Comparison of ENCODE assay signal across 24 mouse cellular contexts in genomic region chr12:71793114-71793513, GRCm38 (mm10).
"Had no signal": no experiment of that assay in that cellular context is flagged by ENCODE, and none has a peak within 500 bp of the region (broad histone marks: within the 10 kb centered on the region; RNA-seq: fewer than 3 reads in every experiment).

No protein-coding gene starts in this region.

- H3K9ac ChIP-seq: heart, embryonic 12.5 days; hindbrain, embryonic 12.5 days; hindbrain, embryonic 14.5 days; intestine, embryonic 15.5 days; limb, embryonic 12.5 days had no signal

- H3K27ac ChIP-seq: gastrocnemius, adult 2 months; heart, embryonic 10.5 days; hindbrain, embryonic 10.5 days; hindbrain, embryonic 12.5 days; hindbrain, embryonic 14.5 days; intestine, embryonic 15.5 days; layer of hippocampus, adult 2 months; left cerebral cortex, adult 2 months; limb, embryonic 10.5 days; limb, embryonic 12.5 days had no signal

- ATAC-seq: hindbrain, embryonic 16.5 days; inflammation-experienced regulatory T-cells, adult 6 months; intestine, embryonic 15.5 days; intestine, postnatal 0 days had no signal

- H3K4me2 ChIP-seq: heart, embryonic 12.5 days; hindbrain, embryonic 12.5 days; hindbrain, embryonic 14.5 days; intestine, embryonic 15.5 days; limb, embryonic 12.5 days had no signal

- H3K4me3 ChIP-seq: gastrocnemius, adult 2 months; heart, embryonic 10.5 days; heart, embryonic 12.5 days; hindbrain, embryonic 10.5 days; hindbrain, embryonic 12.5 days; intestine, embryonic 15.5 days; layer of hippocampus, adult 2 months; left cerebral cortex, adult 2 months; limb, embryonic 10.5 days; limb, embryonic 12.5 days had no signal

- H3K27me3 ChIP-seq: heart, embryonic 12.5 days; intestine, embryonic 15.5 days had no signal

- H3K9me3 ChIP-seq: heart, embryonic 10.5 days; heart, embryonic 12.5 days; hindbrain, embryonic 10.5 days; hindbrain, embryonic 12.5 days; intestine, embryonic 15.5 days; limb, embryonic 10.5 days; limb, embryonic 12.5 days had no signal

- DNase-seq: gastrocnemius, adult 2 months; gastrocnemius, postnatal 10 days; gastrocnemius, postnatal 25 days; heart, postnatal 10 days; heart, postnatal 4 days; kidney, adult 18-20 months; kidney, adult 8-10 months; kidney, postnatal 10 days; kidney, postnatal 25 days; kidney, postnatal 4 days; liver had no signal

- H3K36me3 ChIP-seq: heart, embryonic 10.5 days; heart, embryonic 12.5 days; hindbrain, embryonic 10.5 days; hindbrain, embryonic 12.5 days; intestine, embryonic 15.5 days; limb, embryonic 10.5 days; limb, embryonic 12.5 days had no signal
